Mouse (Mus musculus) forebrain, postnatal 0 days (tissue): ENCODE measurements around the gene Fam228a. TPM values are rescaled to one million over a fixed set of nuclear protein-coding genes. Genes with fewer than 3 reads are reported as not detected.
A peak's percentile ranks its signal among the peaks of the same experiment; 100 is the strongest.
"Not testable (repeated sequence)": the region's sequence is repeated elsewhere in the genome, so short reads cannot be mapped to it uniquely, and the experiment has no call there.

Experiments
- ATAC-seq: fragments of 200-750 bp; cut with Nextera tagmentation; 2 replicates; pipeline ENCODE4 v1.8.0; 2017; ENCODE audit warnings: mild to moderate bottlenecking, moderate library complexity
- DNase-seq: peaks from one replicate; pipeline ENCODE4 v3.0.0-alpha.2; 2015
- H3K27ac ChIP-seq: fragments of 300-500 bp; sonication (generic); 2 replicates; pipeline ENCODE4 v1.5.1; 2014; ENCODE audit warnings: low read depth, mild to moderate bottlenecking, antibody characterized with exemption, low read length, moderate library complexity, mixed read lengths
- H3K27me3 ChIP-seq: fragments of 300-500 bp; sonication (generic); 2 replicates; pipeline ENCODE4 v1.6.1; 2014; ENCODE audit warnings: mild to moderate bottlenecking, low read length, mixed read lengths; ENCODE audit not compliant: insufficient read depth
- H3K36me3 ChIP-seq: fragments of 300-500 bp; sonication (generic); 2 replicates; pipeline ENCODE4 v1.6.1; 2014; ENCODE audit warnings: mild to moderate bottlenecking, moderate library complexity; ENCODE audit not compliant: insufficient read depth
- H3K4me1 ChIP-seq: fragments of 300-500 bp; sonication (generic); 2 replicates; pipeline ENCODE4 v1.6.1; 2014; ENCODE audit warnings: antibody characterized with exemption; ENCODE audit not compliant: insufficient read depth
- H3K4me2 ChIP-seq: fragments of 300-500 bp; sonication (generic); 2 replicates; pipeline ENCODE4 v1.6.1; 2014; ENCODE audit warnings: low read depth, mild to moderate bottlenecking, moderate library complexity
- H3K4me3 ChIP-seq: fragments of 300-500 bp; sonication (generic); 2 replicates; pipeline ENCODE4 v1.5.1; 2014; ENCODE audit warnings: low read depth, low read length, mixed read lengths
- H3K9ac ChIP-seq: fragments of 300-500 bp; sonication (generic); 2 replicates; pipeline ENCODE4 v1.6.1; 2014; ENCODE audit warnings: mild to moderate bottlenecking
- H3K9me3 ChIP-seq: fragments of 300-500 bp; sonication (generic); 2 replicates; pipeline ENCODE4 v1.6.1; 2016; ENCODE audit warnings: low read length
- CTCF ChIP-seq: sonication (generic); IDR thresholded peaks from 2 replicates; pipeline ENCODE4 v1.5.1; 2016; ENCODE audit warnings: antibody characterized with exemption, control low read depth, low read depth
- WGBS: fragments of 180-500 bp; shearing (Covaris S2); extraction: QIAGEN DNeasy Blood & Tissue Kit; methylation state at CpG from one replicate; pipeline ENCODE4 v1.1.7; 2014; 5-methylcytosine and 5-hydroxymethylcytosine counted together
- polyA plus RNA-seq: library from polyadenylated mRNA; unstranded; fragments of >200 nt; fragmentation: Nextera tagmentation; extraction: Ambion mirVana; gene quantifications from 2 replicates; pipeline ENCODE4 v1.2.1, GENCODE M21; 2015
- total RNA-seq: library from RNA; depleted of rRNA; stranded (reverse); fragments of >200 nt; gene quantifications from 2 replicates; pipeline ENCODE4 v1.2.3, GENCODE M21; 2014

Fam228a gene
- total and polyA plus RNA-seq, 2 experiments from 2014 or later: 0.30 to 1.5 TPM

- 80% methylated on average over 9 of the region's 9 CpGs for WGBS
- H3K4me3 ChIP-seq: no peak overlapping the region
- no peaks in the 10 kb centered on the region for H3K27me3 ChIP-seq
- no peaks in the 10 kb centered on the region for H3K9me3 ChIP-seq
- no peak for ATAC-seq
- H3K4me1 ChIP-seq: no peaks in the 10 kb centered on the region
- no peak for TF ChIP-seq CTCF
- H3K27ac ChIP-seq: no peak overlapping the region
- no peak for DNase-seq
- no peaks in the 10 kb centered on the region for H3K36me3 ChIP-seq
- H3K9ac ChIP-seq: no peak overlapping the region
- no peak overlapping the region for H3K4me2 ChIP-seq
Measured at GRCm38 (mm10) chr12:4775588-4775949, 37.3 kb upstream of the Fam228a start.

- H3K4me2 ChIP-seq: no peak overlapping the region
- no peak for DNase-seq
- TF ChIP-seq CTCF: no peak
- H3K9ac ChIP-seq: no peak overlapping the region
- H3K27ac ChIP-seq: no peak overlapping the region
- H3K27me3 ChIP-seq: no peaks in the 10 kb centered on the region
- WGBS: 94% methylated on average over 8 of the region's 8 CpGs
- H3K4me3 ChIP-seq: no peak overlapping the region
- no peaks in the 10 kb centered on the region for H3K36me3 ChIP-seq
- no peak for ATAC-seq
- H3K4me1 ChIP-seq: no peaks in the 10 kb centered on the region
- H3K9me3 ChIP-seq: no peaks in the 10 kb centered on the region
Measured at GRCm38 (mm10) chr12:4774895-4775587, 36.8 kb upstream of the Fam228a start.

GRCm38 (mm10) chr12:4769333-4769723, 31.1 kb upstream of the Fam228a start:
- Histone ChIP-seq H3K27me3 (no peaks in the 10 kb centered on the region), H3K4me3 (peak overlapping the region; percentile 67), H3K9ac (peak overlapping the region; percentile 86), H3K4me2 (peak overlapping the region; percentile 60), H3K9me3 (no peaks in the 10 kb centered on the region), H3K4me1 (0 out of 2 replicates have a peak, but pooled peaks cover 7% of the 10 kb centered on the region), H3K36me3 (no peaks in the 10 kb centered on the region), H3K27ac (peak overlapping the region; percentile 98)
- peak; percentile 19 for ATAC-seq
- no peak for TF ChIP-seq CTCF
- WGBS: 19% methylated on average over 13 of the region's 13 CpGs
- DNase-seq: no peak

- ATAC-seq (peak; percentile 99), DNase-seq (peak; percentile 99)
- H3K4me1 ChIP-seq: 0 out of 2 replicates have a peak, but pooled peaks cover 7% of the 10 kb centered on the region
- H3K4me3 ChIP-seq: peak within 1 kb of the TSS; percentile 67
- no peaks in the 10 kb centered on the region for H3K9me3 ChIP-seq
- H3K36me3 ChIP-seq: no peaks in the 10 kb centered on the region
- WGBS: 3% methylated on average over 61 of the region's 61 CpGs
- no peaks in the 10 kb centered on the region for H3K27me3 ChIP-seq
- H3K4me2 ChIP-seq: peak within 1 kb of the TSS; percentile 60
- H3K9ac ChIP-seq: peak within 1 kb of the TSS; percentile 86
- TF ChIP-seq CTCF: peak; percentile 94
- H3K27ac ChIP-seq: peak within 1 kb of the TSS; percentile 98
Measured at GRCm38 (mm10) chr12:4768492-4769332, 30.5 kb upstream of the Fam228a start, which contains the start of the genes Pfn4 and Fam228b. Pfn4 (plus strand) TSS chr12:4769022. Fam228b (minus strand) TSS chr12:4769267.

- Histone ChIP-seq H3K27ac (no peak overlapping the region), H3K27me3 (no peaks in the 10 kb centered on the region), H3K9ac (no peak overlapping the region), H3K36me3 (no peaks in the 10 kb centered on the region), H3K4me1 (no peaks in the 10 kb centered on the region), H3K4me3 (no peak overlapping the region), H3K9me3 (no peaks in the 10 kb centered on the region), H3K4me2 (no peak overlapping the region)
- ATAC-seq (no peak), DNase-seq (no peak)
- no peak for TF ChIP-seq CTCF
- WGBS: 97% methylated on average over 1 of the region's 1 CpGs
Measured at GRCm38 (mm10) chr12:4757060-4757459, 18.8 kb upstream of the Fam228a start.

- not testable (repeated sequence) for H3K9me3 ChIP-seq, H3K9ac ChIP-seq, H3K4me1 ChIP-seq, H3K4me3 ChIP-seq, H3K27me3 ChIP-seq, H3K36me3 ChIP-seq, H3K27ac ChIP-seq, DNase-seq, ATAC-seq, H3K4me2 ChIP-seq
- WGBS: 95% methylated on average over 4 of the region's 4 CpGs
Measured at GRCm38 (mm10) chr12:4754451-4754850, 16.2 kb upstream of the Fam228a start.

- Histone ChIP-seq H3K4me3 (no peak overlapping the region), H3K9me3 (no peaks in the 10 kb centered on the region), H3K36me3 (no peaks in the 10 kb centered on the region), H3K9ac (no peak overlapping the region), H3K4me1 (no peaks in the 10 kb centered on the region), H3K27ac (no peak overlapping the region), H3K27me3 (no peaks in the 10 kb centered on the region), H3K4me2 (no peak overlapping the region)
- TF ChIP-seq CTCF: no peak
- ATAC-seq (no peak), DNase-seq (no peak)
- 89% methylated on average over 10 of the region's 10 CpGs for WGBS
Measured at GRCm38 (mm10) chr12:4744486-4744885, 6.3 kb upstream of the Fam228a start.
